ENCODE assay signal across 33 mouse cellular contexts in genomic region chr15:78065541-78065940, GRCm38 (mm10). TPM values are rescaled to one million over a fixed set of nuclear protein-coding genes. Genes with fewer than 3 reads are reported as not detected.
DNase-seq lines count a peak whose midpoint lies in the region; ATAC-seq and TF ChIP-seq lines count a peak whose summit lies in the region.
"Had no signal": no experiment of that assay in that cellular context is flagged by ENCODE, and none has a peak within 500 bp of the region (broad histone marks: within the 10 kb centered on the region; RNA-seq: fewer than 3 reads in every experiment).

No protein-coding gene starts in this region.

- H3K27me3 ChIP-seq in hindbrain, embryonic 11.5 days (ENCODE audit: control insufficient read depth, insufficient read depth, low read length) = no peaks in the 10 kb centered on the region
- H3K27me3 ChIP-seq in hindbrain, embryonic 12.5 days = no peaks in the 10 kb centered on the region
- no peaks in the 10 kb centered on the region for H3K27me3 ChIP-seq in hindbrain, embryonic 14.5 days (ENCODE audit: control insufficient read depth, insufficient read depth, low read length)
- H3K27me3 ChIP-seq: embryonic facial prominence, embryonic 13.5 days had no signal

- no peak overlapping the region for H3K4me3 ChIP-seq in hindbrain, embryonic 11.5 days (ENCODE audit: low read depth, low read length)
- no peak overlapping the region for H3K4me3 ChIP-seq in hindbrain, embryonic 12.5 days
- H3K4me3 ChIP-seq in ES-E14 (ENCODE audit: insufficient read depth in 1 of 2, low read depth in 1 of 2, low read length in 2 of 2, poor library complexity in 1 of 2, severe bottlenecking in 1 of 2) = no peak overlapping the region
- no peak overlapping the region for H3K4me3 ChIP-seq in hindbrain, embryonic 14.5 days (replicated peaks; ENCODE audit: low read length)
- H3K4me3 ChIP-seq: embryonic facial prominence, embryonic 10.5 days; embryonic facial prominence, embryonic 13.5 days; erythroblast, embryonic 14.5 days; forebrain, embryonic 12.5 days had no signal

- 24% methylated on average over 5 of the region's 5 CpGs for WGBS in hindbrain, embryonic 11.5 days
- WGBS in hindbrain, embryonic 12.5 days = 23% methylated on average over 5 of the region's 5 CpGs
- 7% methylated on average over 5 of the region's 5 CpGs for WGBS in hindbrain, embryonic 14.5 days

- H3K4me2 ChIP-seq in hindbrain, embryonic 11.5 days (replicated peaks; ENCODE audit: low read depth, low read length) = no peak overlapping the region
- no peak overlapping the region for H3K4me2 ChIP-seq in hindbrain, embryonic 12.5 days (replicated peaks)
- no peak overlapping the region for H3K4me2 ChIP-seq in hindbrain, embryonic 14.5 days (replicated peaks)
- H3K4me2 ChIP-seq: embryonic facial prominence, embryonic 13.5 days; forebrain, embryonic 12.5 days; heart, embryonic 11.5 days had no signal

- H3K27ac ChIP-seq in hindbrain, embryonic 11.5 days (ENCODE audit: low read depth, low read length) = 0 out of 2 replicates have a peak overlapping the region, but pooled peaks have one; percentile 6
- H3K27ac ChIP-seq in hindbrain, embryonic 12.5 days = no peak overlapping the region
- no peak overlapping the region for H3K27ac ChIP-seq in ES-E14 (ENCODE audit: insufficient read depth, low read depth, low read length, poor library complexity, severe bottlenecking)
- H3K27ac ChIP-seq in hindbrain, embryonic 14.5 days = no peak overlapping the region
- H3K27ac ChIP-seq: embryonic facial prominence, embryonic 10.5 days; embryonic facial prominence, embryonic 13.5 days; forebrain, embryonic 12.5 days had no signal

- H3K9ac ChIP-seq in hindbrain, embryonic 11.5 days (ENCODE audit: low read depth, low read length) = no peak overlapping the region
- no peak overlapping the region for H3K9ac ChIP-seq in hindbrain, embryonic 12.5 days
- no peak overlapping the region for H3K9ac ChIP-seq in ES-E14 (ENCODE audit: insufficient read depth, low read depth, low read length, poor library complexity, severe bottlenecking)
- H3K9ac ChIP-seq in hindbrain, embryonic 14.5 days = peak overlapping the region; percentile 34; the same call in 1 of the 2 replicates
- H3K9ac ChIP-seq: embryonic facial prominence, embryonic 13.5 days; forebrain, embryonic 12.5 days had no signal

- peaks cover 3% of the 10 kb centered on the region; the same call in 1 of the 2 replicates for H3K4me1 ChIP-seq in hindbrain, embryonic 11.5 days (replicated peaks; ENCODE audit: control insufficient read depth, insufficient read depth, low read length)
- peaks cover 18% of the 10 kb centered on the region for H3K4me1 ChIP-seq in hindbrain, embryonic 12.5 days
- peaks cover 2 to 7% of the 10 kb centered on the region in 2 experiments; a peak in 2 of 4 replicates for H3K4me1 ChIP-seq in ES-E14 (ENCODE audit: control insufficient read depth in 2 of 2, insufficient read depth in 2 of 2, low read length in 2 of 2, poor library complexity in 1 of 2)
- peaks cover 16% of the 10 kb centered on the region; the same call in 1 of the 2 replicates for H3K4me1 ChIP-seq in hindbrain, embryonic 14.5 days (replicated peaks; ENCODE audit: control insufficient read depth, insufficient read depth, low read length)
- H3K4me1 ChIP-seq: embryonic facial prominence, embryonic 10.5 days; embryonic facial prominence, embryonic 13.5 days had no signal

- in situ Hi-C loops in ES-E14 (cut with MboI; ENCODE audit: low sequenced_read_pairs in 2 of 2, unreplicated experiment in 2 of 2) = no loop called here

- H3K36me3 ChIP-seq in hindbrain, embryonic 11.5 days (ENCODE audit: control insufficient read depth, insufficient read depth, low read length) = no peaks in the 10 kb centered on the region
- no peaks in the 10 kb centered on the region for H3K36me3 ChIP-seq in hindbrain, embryonic 12.5 days
- H3K36me3 ChIP-seq in ES-E14 (ENCODE audit: control insufficient read depth, insufficient read depth, low read length, poor library complexity, severe bottlenecking) = no peaks in the 10 kb centered on the region
- no peaks in the 10 kb centered on the region for H3K36me3 ChIP-seq in hindbrain, embryonic 14.5 days (replicated peaks; ENCODE audit: control insufficient read depth, insufficient read depth)
- H3K36me3 ChIP-seq: embryonic facial prominence, embryonic 10.5 days; embryonic facial prominence, embryonic 13.5 days; forebrain, embryonic 12.5 days had no signal

- H3K9me3 ChIP-seq in hindbrain, embryonic 11.5 days (ENCODE audit: control insufficient read depth, low read length) = no peaks in the 10 kb centered on the region
- no peaks in the 10 kb centered on the region for H3K9me3 ChIP-seq in hindbrain, embryonic 12.5 days (replicated peaks)
- no peaks in the 10 kb centered on the region for H3K9me3 ChIP-seq in ES-E14 (ENCODE audit: control insufficient read depth, insufficient read depth, low read depth, low read length)
- H3K9me3 ChIP-seq in hindbrain, embryonic 14.5 days (ENCODE audit: control insufficient read depth, low read length) = no peaks in the 10 kb centered on the region
- H3K9me3 ChIP-seq: embryonic facial prominence, embryonic 10.5 days; embryonic facial prominence, embryonic 13.5 days; forebrain, embryonic 12.5 days had no signal

- DNase-seq in hindbrain, embryonic 11.5 days (ENCODE audit: low spot score) = peak; percentile 35
- DNase-seq in ES-E14 (ENCODE audit: low read depth, low spot score) (peak; percentile 9), ZHBTc4 (ENCODE audit: low read depth, low spot score) (peak; percentile 75)
- no peak for DNase-seq in hindbrain, embryonic 14.5 days (ENCODE audit: low spot score)
- no peak for DNase-seq in left cerebral cortex, adult 11 months (ENCODE audit: low spot score)
- DNase-seq in layer of hippocampus, postnatal 10 days (ENCODE audit: low spot score in 2 of 2) = no peak
- DNase-seq: adrenal gland, postnatal 10 days; adrenal gland, postnatal 36 days; cerebellum, adult 18-20 months; cerebellum, adult 9-10 months; cerebellum, postnatal 14 days; gastrocnemius, postnatal 14 days; heart, adult 11 months; kidney, adult 18-20 months had no signal

- 0 out of 2 replicates have a peak, but pooled peaks have one; percentile 17 for ATAC-seq in hindbrain, embryonic 11.5 days (ENCODE audit: low FRiP score)
- no peak for ATAC-seq in hindbrain, embryonic 12.5 days (ENCODE audit: low FRiP score)
- ATAC-seq in hindbrain, embryonic 14.5 days (ENCODE audit: low FRiP score) = no peak
- ATAC-seq in CD4-positive, CD25-positive, alpha-beta regulatory T cell, adult 4 months = no peak
- ATAC-seq: forebrain, embryonic 16.5 days; inflammation-experienced regulatory T-cells, adult 6 months; intestine, embryonic 16.5 days had no signal

TF ChIP-seq in ES-E14, 5 proteins besides CTCF, POLR2A, EP300 and RAD21:
- TF ChIP-seq CHD2 (IDR thresholded peaks at IDR 0.05; ENCODE audit: low read depth, low read length) (no peak), ZC3H11A (IDR thresholded peaks at IDR 0.05; ENCODE audit: borderline replicate concordance, low read depth, low read length) (no peak), ZNF384 (IDR thresholded peaks at IDR 0.05; ENCODE audit: low read depth, low read length) (no peak), HCFC1 (IDR thresholded peaks at IDR 0.05; ENCODE audit: borderline replicate concordance, insufficient read depth, low read length) (no peak), MAFK (IDR thresholded peaks at IDR 0.05; ENCODE audit: insufficient read depth, low read depth, low read length) (no peak)

RNA-seq across cellular contexts. Expression of gene Cacng2, which starts 54.3 kb away (rescaled TPM):
- polyA plus RNA-seq in hindbrain, embryonic 11.5 days (2014; fragmentation: Nextera tagmentation; extraction: Ambion mirVana) = 1.8 and 2.4 TPM in 2 replicates
- polyA plus RNA-seq in hindbrain, embryonic 12.5 days (2016; fragmentation: Nextera tagmentation; extraction: Ambion mirVana) = 4.2 and 4.6 TPM in 2 replicates
- not detected in 2 replicates for total RNA-seq in ES-E14 (2012; rRNA removed)
- 14.7 and 15.4 TPM in 2 replicates for polyA plus RNA-seq in hindbrain, embryonic 14.5 days (2014; fragmentation: Nextera tagmentation; extraction: Ambion mirVana)
- 10 to 100 TPM; 36.4 to 40.3 TPM for total RNA-seq in layer of hippocampus, postnatal 10 days (2021)
- not detected for polyA plus RNA-seq in CD4-positive, CD25-positive, alpha-beta regulatory T cell, adult 4 months (2017; shearing (Covaris generic))
- total RNA-seq: common myeloid progenitor, adult 5-6 weeks; gastrocnemius, adult 18-20 months; gastrocnemius, postnatal 14 days; heart, adult 8-10 months; heart, postnatal 25 days; hematopoietic stem cell, adult 5-6 weeks; MEL had no signal
- polyA plus RNA-seq: erythroblast, embryonic 14.5 days; heart, embryonic 14.5 days; heart, postnatal 0 days; inflammation-experienced regulatory T-cells, adult 6 months; kidney, embryonic 14.5 days had no signal

Comparison
In these comparisons a context has a peak if more than half of its experiments do, and no peak if none do; other contexts are left out.
1. DNase-seq: peak in hindbrain, embryonic 11.5 days (single experiment), ES-E14 (single experiment) and ZHBTc4 (single experiment); none in hindbrain, embryonic 14.5 days (single experiment), left cerebral cortex, adult 11 months (single experiment) and layer of hippocampus, postnatal 10 days (0 of 2).